Mouse (Mus musculus): ENCODE results near the gene Adk. TPM values are rescaled to one million over a fixed set of nuclear protein-coding genes. Genes with fewer than 3 reads are reported as not detected.
A peak's percentile ranks its signal among the peaks of the same experiment; 100 is the strongest.

Gene Adk
- total and polyA plus RNA-seq, 3 experiments = 104 to 253 (median 212) TPM

DNA sequence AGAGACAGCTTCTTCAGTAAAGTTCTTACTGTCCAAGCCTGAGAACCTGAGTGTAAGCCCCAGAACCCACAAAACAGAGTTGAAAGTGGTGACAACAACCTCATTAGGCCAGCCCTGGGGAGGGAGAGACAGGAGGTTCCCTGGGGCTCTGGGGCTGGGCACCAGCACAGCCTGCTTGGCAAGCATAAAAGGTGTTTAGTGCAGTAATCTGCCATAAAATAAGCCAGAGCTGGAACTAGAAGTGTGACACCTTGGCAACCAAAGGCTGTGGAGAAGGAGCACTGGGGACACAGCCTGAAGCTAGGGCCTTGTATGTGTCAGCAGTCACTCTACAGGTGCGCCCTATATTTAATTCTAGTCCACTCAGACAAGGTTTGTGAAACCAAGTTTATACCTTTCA lies 252.4 kb downstream of the Adk start:
- TF ChIP-seq EP300 (IDR thresholded peaks at IDR 0.05; ENCODE audit: insufficient read depth, low read depth, low read length) (no peak), CTCF (IDR thresholded peaks at IDR 0.05) (no peak), POLR2A (IDR thresholded peaks at IDR 0.05; ENCODE audit: insufficient read depth, low read depth, low read length) (no peak)
- Histone ChIP-seq H3K27me3 (ENCODE audit: control insufficient read depth, insufficient read depth, low read length) (no peaks in the 10 kb centered on the region), H3K9ac (ENCODE audit: low read depth, low read length) (no peak overlapping the region), H3K27ac (no peak overlapping the region; the same call in 1 of the 2 replicates), H3K4me3 (no peak overlapping the region), H3K79me2 (replicated peaks; ENCODE audit: control insufficient read depth, insufficient read depth, low read length) (no peaks in the 10 kb centered on the region), H3K36me3 (ENCODE audit: control insufficient read depth, insufficient read depth, low read length) (no peaks in the 10 kb centered on the region), H3K4me1 (ENCODE audit: control insufficient read depth, insufficient read depth, low read length) (no peaks in the 10 kb centered on the region; the same call in 1 of the 2 replicates)
- WGBS = 75% methylated on average over 1 of the region's 1 CpGs
- peak in 1 of 2 experiments; percentile 32 for DNase-seq
- intact Hi-C loops (cut with DNase I) = no loop called here

DNA sequence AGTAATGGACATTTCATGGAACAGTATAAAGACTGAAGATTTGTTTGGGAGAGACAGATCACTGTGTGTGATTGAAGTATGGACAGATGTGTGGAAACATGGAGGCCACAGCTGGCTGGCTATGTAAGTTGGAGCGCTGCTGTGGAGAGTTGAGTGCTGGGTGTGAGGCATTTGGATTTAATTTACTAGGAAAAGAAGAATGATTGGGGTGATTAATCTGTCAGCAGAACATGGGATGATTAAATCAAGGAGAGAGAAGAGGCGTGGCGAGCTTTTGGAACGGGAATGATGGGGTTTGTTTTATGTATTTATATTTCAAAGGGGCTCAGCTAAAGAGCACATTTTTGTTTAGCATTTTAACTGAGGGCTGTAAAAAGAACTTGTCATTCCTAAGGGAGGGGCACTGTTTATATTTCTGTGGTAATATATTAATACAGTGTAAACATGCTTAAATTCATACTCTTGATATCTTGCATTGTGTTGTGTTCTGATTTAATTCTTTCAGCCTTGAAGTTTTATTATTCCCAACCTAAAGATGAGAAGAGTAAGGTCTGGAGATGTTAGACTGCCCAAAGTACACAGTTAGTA lies 256.1 kb downstream of the Adk start:
- Histone ChIP-seq H3K36me3 (ENCODE audit: control insufficient read depth, insufficient read depth, low read length) (no peaks in the 10 kb centered on the region), H3K4me1 (ENCODE audit: control insufficient read depth, insufficient read depth, low read length) (peaks cover 2% of the 10 kb centered on the region), H3K27me3 (ENCODE audit: control insufficient read depth, insufficient read depth, low read length) (no peaks in the 10 kb centered on the region), H3K4me3 (no peak overlapping the region), H3K79me2 (replicated peaks; ENCODE audit: control insufficient read depth, insufficient read depth, low read length) (no peaks in the 10 kb centered on the region), H3K27ac (no peak overlapping the region), H3K9ac (ENCODE audit: low read depth, low read length) (no peak overlapping the region)
- intact Hi-C loops (cut with DNase I) = no loop called here
- TF ChIP-seq EP300 (IDR thresholded peaks at IDR 0.05; ENCODE audit: insufficient read depth, low read depth, low read length) (no peak), POLR2A (IDR thresholded peaks at IDR 0.05; ENCODE audit: insufficient read depth, low read depth, low read length) (no peak), CTCF (IDR thresholded peaks at IDR 0.05) (no peak)
- no peak for DNase-seq
- 85% methylated on average over 4 of the region's 4 CpGs for WGBS

DNA sequence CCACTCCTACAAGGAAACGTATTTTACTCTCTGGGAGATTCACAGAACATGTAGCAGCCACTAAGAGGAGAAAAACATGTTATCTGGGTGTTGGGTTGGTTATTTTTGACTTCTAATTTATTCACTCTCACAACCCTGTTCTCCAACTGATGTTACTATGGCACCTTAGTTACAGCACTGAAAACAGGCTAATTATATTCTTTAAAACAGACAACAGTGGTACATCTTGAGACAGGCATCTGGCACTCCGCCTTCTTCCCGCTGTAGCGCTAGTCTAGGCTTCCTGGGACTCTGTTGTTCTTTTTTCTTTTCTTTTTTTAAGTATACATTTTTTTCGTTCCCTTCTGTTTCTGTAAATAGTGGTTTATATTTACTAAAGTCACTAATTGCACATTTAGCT lies 258.2 kb downstream of the Adk start:
- Histone ChIP-seq H3K4me1 (ENCODE audit: control insufficient read depth, insufficient read depth, low read length) (peaks cover 2% of the 10 kb centered on the region), H3K4me3 (no peak overlapping the region), H3K79me2 (replicated peaks; ENCODE audit: control insufficient read depth, insufficient read depth, low read length) (no peaks in the 10 kb centered on the region), H3K27ac (no peak overlapping the region), H3K27me3 (ENCODE audit: control insufficient read depth, insufficient read depth, low read length) (no peaks in the 10 kb centered on the region), H3K36me3 (ENCODE audit: control insufficient read depth, insufficient read depth, low read length) (peaks cover 3% of the 10 kb centered on the region), H3K9ac (ENCODE audit: low read depth, low read length) (no peak overlapping the region)
- WGBS = 85% methylated on average over 5 of the region's 5 CpGs
- intact Hi-C loops (cut with DNase I) = no loop called here
- TF ChIP-seq EP300 (IDR thresholded peaks at IDR 0.05; ENCODE audit: insufficient read depth, low read depth, low read length) = no peak
- TF ChIP-seq POLR2A (IDR thresholded peaks at IDR 0.05; ENCODE audit: insufficient read depth, low read depth, low read length) = no peak
- TF ChIP-seq CTCF (IDR thresholded peaks at IDR 0.05) = no peak
- DNase-seq = no peak

DNA sequence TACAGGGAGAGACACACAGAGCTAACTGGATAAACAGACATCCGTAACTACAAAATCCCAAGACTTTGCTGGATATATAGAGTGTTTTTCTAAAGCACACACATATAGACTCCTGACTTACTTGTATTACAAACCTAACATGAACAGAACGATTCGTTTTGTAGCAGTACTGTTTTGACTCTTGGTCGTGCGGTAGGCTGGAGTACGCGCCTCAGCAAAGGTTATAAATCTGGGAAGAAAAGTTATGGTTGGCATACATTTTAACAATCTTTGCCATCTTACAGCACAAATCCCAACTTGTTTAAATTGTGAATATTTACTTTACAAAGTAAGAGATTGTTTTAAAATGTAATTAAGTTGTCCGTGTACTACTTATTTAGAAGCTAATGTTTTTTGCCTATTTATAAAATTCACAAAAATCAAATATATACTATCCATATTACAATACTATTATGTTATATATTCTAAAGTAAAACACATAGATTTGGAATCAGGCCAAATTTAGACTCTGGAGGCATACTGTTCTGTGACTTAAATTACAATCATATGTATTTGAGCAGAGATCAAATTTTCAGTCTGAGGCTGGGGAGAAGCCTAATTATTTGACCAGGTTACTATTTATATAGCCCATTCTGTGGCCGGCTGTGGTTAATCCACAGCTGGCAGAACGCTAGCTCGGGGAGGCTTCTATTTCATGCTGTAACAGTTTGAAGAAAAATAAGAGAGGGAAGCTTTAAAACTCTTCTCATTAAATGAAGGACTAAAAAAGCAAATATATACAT lies 261.4 kb downstream of the Adk start:
- no peak for TF ChIP-seq POLR2A (IDR thresholded peaks at IDR 0.05; ENCODE audit: insufficient read depth, low read depth, low read length)
- intact Hi-C loops (cut with DNase I) = no loop called here
- Histone ChIP-seq H3K4me1 (ENCODE audit: control insufficient read depth, insufficient read depth, low read length) (peaks cover 2% of the 10 kb centered on the region), H3K79me2 (replicated peaks; ENCODE audit: control insufficient read depth, insufficient read depth, low read length) (no peaks in the 10 kb centered on the region), H3K36me3 (ENCODE audit: control insufficient read depth, insufficient read depth, low read length) (peaks cover 3% of the 10 kb centered on the region), H3K27me3 (ENCODE audit: control insufficient read depth, insufficient read depth, low read length) (no peaks in the 10 kb centered on the region), H3K4me3 (peak overlapping the region; percentile 7; the same call in 1 of the 2 replicates), H3K27ac (peak overlapping the region; percentile 42), H3K9ac (ENCODE audit: low read depth, low read length) (no peak overlapping the region)
- DNase-seq = no peak
- WGBS = 85% methylated on average over 11 of the region's 11 CpGs

DNA sequence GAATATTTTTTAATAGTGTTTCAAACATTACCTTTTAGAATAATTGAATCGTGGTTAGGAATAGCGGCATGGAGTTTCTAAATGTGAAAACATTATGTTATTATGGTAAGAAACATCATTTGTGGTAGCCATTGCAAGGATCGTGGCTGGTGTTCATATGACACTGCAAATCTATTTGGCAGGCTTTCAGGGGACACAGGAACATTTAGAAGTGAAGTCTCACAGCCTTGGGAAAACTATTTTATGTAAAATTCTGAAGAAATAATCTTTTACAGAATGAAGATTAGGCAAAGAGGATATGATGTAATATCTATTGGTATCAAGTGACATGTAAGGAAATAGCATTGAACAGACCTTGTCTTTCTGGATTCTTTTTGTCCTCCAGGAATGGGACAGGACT lies 262.1 kb downstream of the Adk start:
- Histone ChIP-seq H3K79me2 (replicated peaks; ENCODE audit: control insufficient read depth, insufficient read depth, low read length) (no peaks in the 10 kb centered on the region), H3K4me1 (ENCODE audit: control insufficient read depth, insufficient read depth, low read length) (peaks cover 2% of the 10 kb centered on the region), H3K4me3 (peak overlapping the region; percentile 7; the same call in 1 of the 2 replicates), H3K27me3 (ENCODE audit: control insufficient read depth, insufficient read depth, low read length) (no peaks in the 10 kb centered on the region), H3K27ac (peak overlapping the region; percentile 42), H3K36me3 (ENCODE audit: control insufficient read depth, insufficient read depth, low read length) (peaks cover 3% of the 10 kb centered on the region), H3K9ac (ENCODE audit: low read depth, low read length) (no peak overlapping the region)
- no peak for DNase-seq
- 54% methylated on average over 3 of the region's 3 CpGs for WGBS
- TF ChIP-seq EP300 (IDR thresholded peaks at IDR 0.05; ENCODE audit: insufficient read depth, low read depth, low read length) (no peak), CTCF (IDR thresholded peaks at IDR 0.05) (no peak), POLR2A (IDR thresholded peaks at IDR 0.05; ENCODE audit: insufficient read depth, low read depth, low read length) (no peak)
- intact Hi-C loops (cut with DNase I) = no loop called here

DNA sequence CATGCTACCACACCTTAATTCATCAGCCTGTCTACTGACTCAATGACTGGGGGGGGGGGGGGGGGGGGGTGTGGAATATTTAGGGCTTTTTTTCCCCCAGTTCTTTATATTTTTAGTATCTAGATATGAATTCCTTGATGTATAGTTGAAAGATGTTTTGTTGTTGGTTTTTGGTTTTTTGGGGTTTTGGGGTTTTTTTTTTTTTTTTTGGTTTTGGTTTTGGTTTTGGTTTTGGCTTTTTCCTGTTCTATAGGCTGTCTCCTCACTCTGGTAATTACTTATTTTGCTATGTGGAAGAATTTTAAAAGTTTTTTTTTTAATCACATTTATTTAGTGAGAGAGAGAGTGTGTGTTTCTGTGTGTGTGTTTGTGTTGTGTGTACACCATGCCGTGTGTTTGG lies 282.5 kb downstream of the Adk start:
- DNase-seq = no peak
- Histone ChIP-seq H3K79me2 (replicated peaks; ENCODE audit: control insufficient read depth, insufficient read depth, low read length) (no peaks in the 10 kb centered on the region), H3K4me3 (no peak overlapping the region), H3K9ac (ENCODE audit: low read depth, low read length) (no peak overlapping the region), H3K27me3 (ENCODE audit: control insufficient read depth, insufficient read depth, low read length) (no peaks in the 10 kb centered on the region), H3K4me1 (ENCODE audit: control insufficient read depth, insufficient read depth, low read length) (peaks cover 4% of the 10 kb centered on the region), H3K36me3 (ENCODE audit: control insufficient read depth, insufficient read depth, low read length) (no peaks in the 10 kb centered on the region), H3K27ac (no peak overlapping the region)
- WGBS = 72% methylated on average over 1 of the region's 1 CpGs
- intact Hi-C loops (cut with DNase I) = no loop called here
- TF ChIP-seq EP300 (IDR thresholded peaks at IDR 0.05; ENCODE audit: insufficient read depth, low read depth, low read length) (no peak), POLR2A (IDR thresholded peaks at IDR 0.05; ENCODE audit: insufficient read depth, low read depth, low read length) (no peak), CTCF (IDR thresholded peaks at IDR 0.05) (no peak)

All from heart, adult 2 months (tissue).